Mouse (Mus musculus) MEL (cell line): ENCODE measurements around the gene Cd47. TPM values are rescaled to one million over a fixed set of nuclear protein-coding genes. Genes with fewer than 3 reads are reported as not detected.

Experiments
- DNase-seq: peaks from one replicate; pipeline ENCODE4 v3.0.0; 2011; ENCODE audit warnings: low read depth, low spot score
- H3K27ac ChIP-seq: 2 replicates; pipeline ENCODE4 v1.5.1; 2012; ENCODE audit warnings: low read depth, mild to moderate bottlenecking, control low read depth, low read length, moderate library complexity; ENCODE audit not compliant: control insufficient read depth
- H3K27me3 ChIP-seq, 2 experiments: fragments of 150-350 bp in 1 of 2; sonication (generic) in 1 of 2; 2 replicates each; pipeline ENCODE4 v1.6.1; 2012; ENCODE audit warnings: low read length in 2 of 2, mild to moderate bottlenecking in 2 of 2, improper control_type of control experiment in 1 of 2, moderate library complexity in 1 of 2; ENCODE audit not compliant: insufficient read depth in 2 of 2, control insufficient read depth in 1 of 2
- H3K36me3 ChIP-seq, 2 experiments: 2 replicates each; pipeline ENCODE4 v1.6.1; 2012 to 2014; ENCODE audit warnings: low read length in 2 of 2, improper control_type of control experiment in 1 of 2, inconsistent platforms in 1 of 2, mild to moderate bottlenecking in 1 of 2; ENCODE audit not compliant: insufficient read depth in 2 of 2, control insufficient read depth in 1 of 2
- H3K4me1 ChIP-seq, 2 experiments: fragments of 150-350 bp in 1 of 2; sonication (generic) in 1 of 2; 2 replicates each; pipeline ENCODE4 v1.6.1; 2012; ENCODE audit warnings: low read length in 2 of 2, improper control_type of control experiment in 1 of 2, mild to moderate bottlenecking in 1 of 2; ENCODE audit not compliant: insufficient read depth in 2 of 2, control insufficient read depth in 1 of 2
- H3K4me3 ChIP-seq, 2 experiments: fragments of 150-350 bp in 1 of 2; sonication (generic) in 1 of 2; 2 replicates each; pipeline ENCODE4 v1.5.1; 2012; ENCODE audit warnings: low read depth in 2 of 2, low read length in 2 of 2, mild to moderate bottlenecking in 2 of 2, moderate library complexity in 2 of 2, control low read depth in 1 of 2, improper control_type of control experiment in 1 of 2; ENCODE audit not compliant: control insufficient read depth in 1 of 2, insufficient read depth in 1 of 2
- H3K79me2 ChIP-seq: 2 replicates; pipeline ENCODE4 v1.6.1; 2012; ENCODE audit warnings: mild to moderate bottlenecking, low read length, moderate library complexity; ENCODE audit not compliant: control insufficient read depth, poor library complexity, insufficient read depth
- H3K9ac ChIP-seq: 2 replicates; pipeline ENCODE4 v1.6.1; 2012; ENCODE audit warnings: low read depth, mild to moderate bottlenecking, control low read depth, low read length, moderate library complexity; ENCODE audit not compliant: control insufficient read depth, poor library complexity, severe bottlenecking
- H3K9me3 ChIP-seq: fragments of 150-350 bp; sonication (generic); replicated peaks from 2 replicates; pipeline ENCODE4 v1.6.1; 2012; ENCODE audit warnings: mild to moderate bottlenecking, low read length, improper control_type of control experiment, moderate library complexity; ENCODE audit not compliant: insufficient read depth
- EP300 ChIP-seq, 2 experiments: IDR thresholded peaks; 2 replicates each; pipeline ENCODE4 v1.6.1; 2011; ENCODE audit warnings: improper control_type of control experiment in 2 of 2, low read length in 2 of 2, low read depth in 1 of 2, mild to moderate bottlenecking in 1 of 2
- ETS1 ChIP-seq: IDR thresholded peaks from 2 replicates; pipeline ENCODE4 v1.6.1; 2012; ENCODE audit warnings: low read depth, mild to moderate bottlenecking, inconsistent platforms, low read length, improper control_type of control experiment, moderate library complexity
- GATA1 ChIP-seq: IDR thresholded peaks from 2 replicates; pipeline ENCODE4 v1.6.1; 2011; ENCODE audit warnings: low read depth, low read length, improper control_type of control experiment
- HCFC1 ChIP-seq: IDR thresholded peaks from 2 replicates; pipeline ENCODE4 v1.6.1; 2012; ENCODE audit warnings: low read depth, mild to moderate bottlenecking, inconsistent platforms, low read length, improper control_type of control experiment, moderate library complexity
- JUND ChIP-seq: IDR thresholded peaks from 2 replicates; pipeline ENCODE4 v1.6.1; 2011; ENCODE audit warnings: low read depth, mild to moderate bottlenecking, improper control_type of control experiment, low read length
- KAT2A ChIP-seq: conservative IDR thresholded peaks from 2 replicates; pipeline ENCODE4 v1.6.1; 2012; ENCODE audit warnings: low read depth, low read length, improper control_type of control experiment, inconsistent platforms
- MAZ ChIP-seq: IDR thresholded peaks from 2 replicates; pipeline ENCODE4 v1.6.1; 2012; ENCODE audit warnings: low read depth, mild to moderate bottlenecking, inconsistent platforms, low read length, improper control_type of control experiment
- MYC ChIP-seq: IDR thresholded peaks from 2 replicates; pipeline ENCODE4 v1.6.1; 2011; ENCODE audit warnings: low read depth, mild to moderate bottlenecking, low read length, improper control_type of control experiment, moderate library complexity
- NELFE ChIP-seq: IDR thresholded peaks from 2 replicates; pipeline ENCODE4 v1.6.1; 2011; ENCODE audit warnings: low read depth, low read length, improper control_type of control experiment
- NRF1 ChIP-seq: IDR thresholded peaks from 2 replicates; pipeline ENCODE4 v1.6.1; 2014; ENCODE audit warnings: low read depth, mild to moderate bottlenecking, inconsistent platforms, low read length, improper control_type of control experiment, moderate library complexity; ENCODE audit not compliant: poor library complexity, insufficient read depth, severe bottlenecking
- POLR2A ChIP-seq, 2 experiments: IDR thresholded peaks; 2 replicates each; pipeline ENCODE4 v1.6.1; 2011 to 2012; ENCODE audit warnings: low read length in 2 of 2, mild to moderate bottlenecking in 2 of 2, control low read depth in 1 of 2, improper control_type of control experiment in 1 of 2, low read depth in 1 of 2, moderate library complexity in 1 of 2; ENCODE audit not compliant: control insufficient read depth in 1 of 2, insufficient read depth in 1 of 2, poor library complexity in 1 of 2
- POLR2AphosphoS2 ChIP-seq: IDR thresholded peaks from 2 replicates; pipeline ENCODE4 v1.6.1; 2011; ENCODE audit warnings: low read length, improper control_type of control experiment
- SIN3A ChIP-seq: IDR thresholded peaks from 2 replicates; pipeline ENCODE4 v1.6.1; 2012; ENCODE audit warnings: low read length, improper control_type of control experiment, inconsistent platforms
- TBP ChIP-seq: IDR thresholded peaks from 2 replicates; pipeline ENCODE4 v1.8.0; 2011; ENCODE audit warnings: low read depth, low read length, improper control_type of control experiment
- UBTF ChIP-seq: IDR thresholded peaks from 2 replicates; pipeline ENCODE4 v1.6.1; 2012; ENCODE audit warnings: low read depth, mild to moderate bottlenecking, inconsistent platforms, low read length, improper control_type of control experiment, moderate library complexity, borderline replicate concordance; ENCODE audit not compliant: insufficient read depth
- USF1 ChIP-seq: IDR thresholded peaks from 2 replicates; pipeline ENCODE4 v1.6.1; 2014; ENCODE audit warnings: low read depth, mild to moderate bottlenecking, inconsistent platforms, low read length, improper control_type of control experiment, moderate library complexity
- ZC3H11A ChIP-seq: IDR thresholded peaks from 2 replicates; pipeline ENCODE4 v1.6.1; 2012; ENCODE audit warnings: low read depth, mild to moderate bottlenecking, inconsistent platforms, low read length, improper control_type of control experiment
- ZKSCAN1 ChIP-seq: IDR thresholded peaks from 2 replicates; pipeline ENCODE4 v1.6.1; 2012; ENCODE audit warnings: low read depth, mild to moderate bottlenecking, inconsistent platforms, low read length, improper control_type of control experiment, moderate library complexity
- ZMIZ1 ChIP-seq: IDR thresholded peaks from 2 replicates; pipeline ENCODE4 v1.6.1; 2012; ENCODE audit warnings: low read depth, mild to moderate bottlenecking, inconsistent platforms, low read length, improper control_type of control experiment, moderate library complexity
- polyA plus RNA-seq, 2 experiments: library from polyadenylated mRNA; stranded (reverse) in 1 of 2; unstranded in 1 of 2; fragments of >175 nt in 1 of 2; fragments of >200 nt in 1 of 2; gene quantifications; 2 replicates each; pipeline versions ENCODE4 v1.2.1 to v1.2.4; 2012; ENCODE audit warnings: low replicate concordance in 2 of 2, low read depth in 1 of 2; ENCODE audit not compliant: insufficient read length in 2 of 2, insufficient read depth in 1 of 2, missing spikeins in 1 of 2
- total RNA-seq: library from RNA; depleted of rRNA; stranded (reverse); fragments of 300-350 nt; gene quantifications from 2 replicates; pipeline ENCODE4 v1.2.3, GENCODE M21; 2012

Cd47 gene
- total and polyA plus RNA-seq, 3 experiments, result 45.9 to 57.5 (median 51.7) TPM

- H3K27me3 ChIP-seq, result no peaks in the 10 kb centered on the region
- no peak overlapping the region for H3K27ac ChIP-seq
- H3K4me3 ChIP-seq, result no peak overlapping the region
- no peaks in the 10 kb centered on the region for H3K9me3 ChIP-seq
- peaks cover 0 to 3% of the 10 kb centered on the region in 2 experiments; a peak in 1 of 4 replicates for H3K4me1 ChIP-seq
- no peak for TF ChIP-seq ETS1
- TF ChIP-seq SIN3A, result no peak
- TF ChIP-seq UBTF, result no peak
- no peak for TF ChIP-seq HCFC1
- TF ChIP-seq TBP, result no peak
- no peak for TF ChIP-seq GATA1
- no peak for TF ChIP-seq POLR2AphosphoS2
- no peak for TF ChIP-seq NRF1
- TF ChIP-seq NELFE, result no peak
- TF ChIP-seq EP300 (IDR thresholded peaks at IDR 0.05; ENCODE audit: low read depth in 1 of 2, low read length in 2 of 2), result no peak
- no peak for TF ChIP-seq MYC
- no peak for TF ChIP-seq MAZ
- no peak for TF ChIP-seq ZC3H11A
- TF ChIP-seq POLR2A (IDR thresholded peaks at IDR 0.05; ENCODE audit: control insufficient read depth in 1 of 2, insufficient read depth in 1 of 2, low read depth in 1 of 2, low read length in 2 of 2, poor library complexity in 1 of 2), result no peak
- TF ChIP-seq KAT2A, result no peak
- TF ChIP-seq ZKSCAN1, result no peak
- TF ChIP-seq USF1, result no peak
- TF ChIP-seq JUND, result no peak
- TF ChIP-seq ZMIZ1, result no peak
- no peak for DNase-seq
- no peak overlapping the region for H3K9ac ChIP-seq
- H3K36me3 ChIP-seq, result peaks cover 0 to 8% of the 10 kb centered on the region in 2 experiments; a peak in 2 of 4 replicates
- no peaks in the 10 kb centered on the region for H3K79me2 ChIP-seq
Observed at GRCm38 (mm10) chr16:49956531-49957302, 156.4 kb downstream of the Cd47 start.

GRCm38 (mm10) chr16:49958900-49959436 is 158.6 kb downstream of the Cd47 start:
- no peak overlapping the region for H3K4me3 ChIP-seq

More at GRCm38 (mm10) chr16:49958900-49959436, 158.6 kb downstream of the Cd47 start:
- H3K36me3 ChIP-seq, result peaks cover 0 to 8% of the 10 kb centered on the region in 2 experiments; a peak in 2 of 4 replicates
- no peak for DNase-seq
- no peak overlapping the region for H3K9ac ChIP-seq
- no peak overlapping the region for H3K27ac ChIP-seq
- H3K79me2 ChIP-seq, result no peaks in the 10 kb centered on the region
- peaks cover 0 to 9% of the 10 kb centered on the region in 2 experiments; a peak in 1 of 4 replicates for H3K4me1 ChIP-seq
- no peaks in the 10 kb centered on the region for H3K27me3 ChIP-seq
- no peaks in the 10 kb centered on the region for H3K9me3 ChIP-seq
- TF ChIP-seq USF1 (no peak), TBP (no peak)
